Mouse (Mus musculus) activated CD4-positive, CD25-positive, alpha-beta regulatory T cell, adult 4 months (primary cell): Measurements from ENCODE around the gene Coil. TPM values are rescaled to one million over a fixed set of nuclear protein-coding genes. Genes with fewer than 3 reads are reported as not detected.
"Not testable (repeated sequence)": the region's sequence is repeated elsewhere in the genome, so short reads cannot be mapped to it uniquely, and the experiment has no call there.

ENCODE experiments used
- ATAC-seq: one replicate; pipeline ENCODE4 v1.8.0; 2017
- polyA plus RNA-seq, 2 experiments: library from polyadenylated mRNA; unstranded; fragments of 100-300 nt; shearing (Covaris generic); gene quantifications; one replicate each; pipeline ENCODE4 v1.2.1; 2017

Coil gene
- polyA plus RNA-seq, 2 experiments from 2014 or later: 4.8 to 6.5 TPM

GRCm38 (mm10) chr11:89006404-89006803, 36.4 kb downstream of the Coil start:
- no peak for ATAC-seq

GRCm38 (mm10) chr11:89007582-89007981, 37.5 kb downstream of the Coil start:
- no peak for ATAC-seq

- ATAC-seq: no peak
Measured at GRCm38 (mm10) chr11:89009066-89009465, 39.0 kb downstream of the Coil start.

GRCm38 (mm10) chr11:89009496-89009895, 39.4 kb downstream of the Coil start:
- no peak for ATAC-seq

- no peak for ATAC-seq
Measured at GRCm38 (mm10) chr11:89012241-89012640, 42.2 kb downstream of the Coil start.

GRCm38 (mm10) chr11:89017514-89018182, 47.6 kb downstream of the Coil start:
- ATAC-seq: no peak

GRCm38 (mm10) chr11:89020681-89021305, 50.7 kb downstream of the Coil start:
- no peak for ATAC-seq

- no peak for ATAC-seq
Measured at GRCm38 (mm10) chr11:89021687-89022086, 51.6 kb downstream of the Coil start.

GRCm38 (mm10) chr11:89022120-89022731, 52.2 kb downstream of the Coil start:
- peak; percentile 34 for ATAC-seq

GRCm38 (mm10) chr11:89023477-89023876, 53.4 kb downstream of the Coil start:
- no peak for ATAC-seq

- peak; percentile 84 for ATAC-seq
Measured at GRCm38 (mm10) chr11:89024181-89024881, 54.3 kb downstream of the Coil start.

GRCm38 (mm10) chr11:89025603-89026002, 55.6 kb downstream of the Coil start:
- no peak for ATAC-seq

- no peak for ATAC-seq
Measured at GRCm38 (mm10) chr11:89026117-89026516, 56.1 kb downstream of the Coil start.

GRCm38 (mm10) chr11:89027955-89028361, 57.9 kb downstream of the Coil start:
- ATAC-seq: no peak

GRCm38 (mm10) chr11:89028871-89029405, 58.9 kb downstream of the Coil start:
- no peak for ATAC-seq

GRCm38 (mm10) chr11:89030552-89030951, 60.5 kb downstream of the Coil start:
- ATAC-seq: no peak

- no peak for ATAC-seq
Measured at GRCm38 (mm10) chr11:89031189-89031588, 61.1 kb downstream of the Coil start.

GRCm38 (mm10) chr11:89034592-89034991, 64.5 kb downstream of the Coil start:
- ATAC-seq: no peak

- no peak for ATAC-seq
Measured at GRCm38 (mm10) chr11:89035552-89035951, 65.5 kb downstream of the Coil start.

- no peak for ATAC-seq
Measured at GRCm38 (mm10) chr11:89038496-89038895, 68.4 kb downstream of the Coil start.

GRCm38 (mm10) chr11:89039325-89039724, 69.3 kb downstream of the Coil start:
- no peak for ATAC-seq

- ATAC-seq: not testable (repeated sequence)
Measured at GRCm38 (mm10) chr11:89041073-89041472, 71.0 kb downstream of the Coil start.
